Mouse (Mus musculus) frontal cortex, postnatal 36 days (tissue): ENCODE data around the gene Mplkip.

Experiments
- DNase-seq, 2 experiments: peaks; one replicate each; pipeline ENCODE4 v3.0.0; 2022; ENCODE audit warnings: low spot score in 2 of 2

Mplkip gene

DNA sequence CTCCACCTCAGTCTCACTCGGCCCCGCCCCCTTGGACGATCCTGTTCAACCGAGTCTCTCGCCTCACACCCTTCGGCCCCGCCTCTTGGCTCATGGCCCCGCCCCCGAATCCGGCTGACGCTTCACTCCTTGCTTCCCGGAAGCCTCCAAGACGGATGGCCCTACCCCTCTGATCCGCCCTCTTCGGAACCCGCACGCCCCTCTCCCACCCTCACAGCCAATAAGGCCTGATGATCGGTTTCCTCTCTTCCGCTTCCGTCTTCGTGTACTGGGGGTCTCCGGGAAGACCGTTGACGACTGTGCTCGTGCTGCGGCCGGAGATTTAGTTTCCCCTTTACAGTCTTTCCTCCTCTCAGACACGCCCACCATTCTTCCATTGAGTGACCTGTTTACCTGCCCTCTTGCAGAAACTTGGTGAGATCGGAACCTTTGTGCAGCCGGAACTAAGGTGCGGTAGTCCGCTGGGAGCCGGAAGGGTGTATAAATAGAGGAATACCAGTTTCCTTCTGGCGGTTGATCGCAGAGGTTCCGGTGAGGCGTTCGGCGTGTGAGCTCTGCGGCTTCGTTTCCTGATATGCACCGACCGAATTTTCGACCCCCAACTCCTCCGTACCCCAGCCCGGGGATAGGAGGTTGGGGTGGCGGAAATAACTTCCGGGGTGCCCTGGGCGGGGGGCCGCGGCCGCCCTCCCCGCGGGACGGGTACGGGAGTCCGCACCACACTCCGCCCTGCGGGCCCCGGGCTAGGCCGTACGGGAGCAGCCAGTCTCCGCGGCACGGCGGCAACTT, at the start of gene Mplkip, which contains the start of gene Sugct:
Gene Mplkip (plus strand): TSS at position 282 of the 789 bp plus-strand sequence.
Gene Sugct (minus strand): TSS at position 643 of the 789 bp plus-strand sequence.
- peak; percentile 99 for DNase-seq

DNA sequence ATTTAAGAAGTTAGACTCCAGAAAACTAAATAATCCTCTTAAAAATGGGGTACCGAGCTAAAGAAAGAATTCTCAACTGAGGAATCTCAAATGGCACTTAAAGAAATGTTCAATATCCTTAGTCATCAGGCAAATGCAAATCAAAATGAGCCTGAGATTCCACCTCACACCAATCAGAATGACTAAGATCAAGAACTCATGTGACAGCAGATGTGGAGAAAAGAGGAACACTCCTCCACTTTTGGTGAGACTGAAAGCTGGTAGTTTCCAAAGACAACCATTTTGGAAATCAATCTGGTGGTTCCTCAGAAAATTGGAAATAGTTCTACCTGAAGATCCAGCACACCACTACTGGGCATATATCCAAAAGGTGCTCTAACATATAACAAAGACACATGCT, 27.6 kb upstream of the Mplkip start:
- DNase-seq: no peak

DNA sequence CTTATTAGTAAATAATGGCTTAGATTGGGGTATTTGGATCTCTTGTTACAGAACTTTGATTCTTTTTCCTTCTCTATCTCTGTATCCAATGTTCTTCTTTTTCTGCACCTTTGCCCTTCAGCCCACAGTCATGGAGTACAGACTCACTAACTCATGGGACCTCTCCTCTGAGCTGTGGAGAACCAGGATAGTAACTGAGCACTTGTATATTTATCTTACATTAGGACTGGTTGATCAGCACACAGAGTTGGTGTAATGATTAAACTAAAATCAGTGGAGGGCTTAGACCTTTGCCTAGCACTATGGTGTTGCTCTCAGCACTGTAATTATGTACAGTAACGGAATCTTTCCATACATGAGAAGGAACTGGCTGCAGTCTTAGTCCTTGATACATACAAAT, 23.9 kb upstream of the Mplkip start:
- no peak for DNase-seq

DNA sequence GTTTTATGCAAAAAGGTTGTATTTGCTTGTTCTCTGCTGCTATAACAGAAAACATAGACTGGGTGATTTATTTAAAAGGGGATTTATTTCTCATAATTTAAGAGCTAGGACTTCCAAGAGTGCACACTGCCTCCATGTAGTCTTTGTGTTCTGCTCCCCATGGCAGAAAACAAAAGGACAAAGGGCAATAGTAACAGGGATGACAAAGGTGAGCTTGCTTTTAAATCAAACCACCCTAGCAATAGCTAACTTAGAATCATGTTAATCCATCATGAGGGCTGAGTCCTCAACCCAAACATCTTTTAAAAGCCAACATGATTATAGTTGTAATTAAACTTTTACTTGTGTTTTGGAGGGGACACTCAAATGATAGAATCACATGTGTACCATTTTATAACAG, 5.5 kb upstream of the Mplkip start:
- DNase-seq: no peak

DNA sequence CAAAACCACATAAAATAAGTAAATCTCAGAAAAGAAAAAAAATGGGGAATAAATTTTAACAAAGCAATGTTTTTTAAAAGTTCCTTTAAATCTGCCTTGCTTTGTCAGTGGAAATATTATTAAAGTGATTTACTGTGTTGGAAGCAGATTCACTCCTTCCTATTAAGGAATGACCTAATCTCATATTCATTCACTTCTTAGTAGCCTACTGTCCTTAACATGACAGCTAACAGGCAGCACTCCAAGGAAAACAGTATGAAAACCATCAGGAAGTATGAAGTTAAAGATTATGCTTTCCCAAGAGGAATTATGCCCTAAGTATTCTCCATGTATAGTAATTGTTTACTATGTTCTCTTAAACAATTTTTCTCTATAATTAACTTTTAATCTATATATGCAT, 4.3 kb upstream of the Mplkip start:
- no peak for DNase-seq

DNA sequence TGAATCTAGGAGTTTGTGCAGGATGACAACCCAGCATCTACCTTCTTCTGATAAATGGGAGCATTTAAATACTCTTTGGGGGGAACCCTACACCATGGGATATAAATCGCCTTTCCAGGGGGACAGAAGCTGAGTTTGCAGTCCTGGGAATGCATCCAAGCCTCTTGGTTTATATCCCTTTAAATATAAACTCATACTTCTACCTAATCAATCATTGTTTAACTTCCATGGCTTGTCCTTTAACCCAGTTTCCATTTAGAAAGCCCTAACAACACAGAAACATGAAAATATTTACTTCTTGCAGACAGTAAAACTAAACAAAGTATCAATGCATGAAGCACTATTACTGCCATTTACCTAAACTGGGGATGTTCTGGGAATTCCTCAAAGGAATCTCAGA, 3.6 kb upstream of the Mplkip start:
- no peak for DNase-seq

DNA sequence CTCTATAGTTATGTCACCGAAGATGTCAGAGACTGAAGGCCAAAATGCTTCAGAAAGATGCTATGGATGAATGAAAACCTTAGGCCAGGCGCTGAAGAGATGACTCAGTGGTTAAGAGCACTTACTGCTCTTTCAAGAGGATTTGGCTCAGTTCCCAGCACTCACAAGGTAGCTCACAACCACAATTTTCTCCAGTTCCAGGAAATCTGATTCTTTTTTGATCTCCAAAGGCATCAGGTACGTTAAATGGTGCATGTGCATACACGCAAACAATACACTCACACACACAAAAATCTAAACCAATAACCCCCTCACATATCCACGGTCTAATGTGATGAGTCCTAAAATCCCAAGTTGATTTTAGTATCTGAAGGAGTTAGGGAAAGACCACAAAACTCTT, 1.2 kb upstream of the Mplkip start:
- DNase-seq: no peak

DNA sequence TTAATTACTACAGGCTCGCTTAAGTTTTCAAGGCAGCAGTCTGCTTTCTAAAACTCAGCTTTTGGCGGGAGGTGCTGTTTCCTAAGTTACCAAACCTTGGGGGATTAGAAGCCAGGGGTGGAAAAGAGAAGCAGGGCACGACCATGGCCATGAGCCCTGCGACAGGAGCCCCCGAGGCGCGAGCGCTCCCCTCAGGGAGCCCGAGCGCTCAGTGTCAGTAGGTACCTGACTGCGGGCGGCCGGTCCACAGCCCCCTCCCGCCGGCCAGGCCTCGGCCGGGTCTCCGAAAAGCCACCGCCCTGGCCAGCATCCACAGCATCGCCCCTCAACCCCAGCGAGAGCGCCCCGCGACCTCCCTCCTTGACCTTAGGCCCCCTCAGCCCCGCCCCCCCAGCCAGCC, 578 bp upstream of the Mplkip start:
- peak; percentile 30 to 34 for DNase-seq

DNA sequence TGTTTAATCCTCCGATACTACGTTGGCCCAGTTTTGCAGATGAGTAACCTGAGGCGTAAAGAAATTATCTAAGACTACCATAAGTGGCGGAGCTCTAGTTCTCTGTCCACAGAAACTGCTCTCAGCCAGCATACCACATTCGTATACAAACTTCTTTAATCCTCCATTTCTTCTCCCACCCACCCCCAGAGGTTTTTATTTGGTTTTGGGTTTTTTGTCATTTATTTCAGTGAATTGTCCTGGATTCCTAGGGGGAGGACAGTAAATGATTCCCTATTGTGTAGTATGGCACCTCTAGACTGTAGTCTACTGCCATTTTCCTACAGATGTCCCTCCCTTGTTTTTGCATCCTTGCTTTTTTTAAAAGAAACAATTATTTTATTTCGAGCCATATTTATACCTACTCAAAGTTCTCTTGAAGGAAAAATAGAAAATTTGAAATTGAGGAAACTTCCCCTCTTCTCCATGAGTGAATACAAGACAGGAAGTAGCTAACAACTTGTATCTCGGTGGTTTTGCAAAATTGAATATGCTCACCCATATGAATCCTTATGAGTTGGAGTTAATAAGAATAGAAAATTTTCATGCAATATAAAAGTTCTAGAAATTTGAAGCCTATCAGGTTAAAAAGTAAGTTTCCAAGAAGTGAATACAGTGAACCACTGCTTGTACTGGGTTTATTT, 1.0 kb downstream of the Mplkip start:
- DNase-seq: no peak

DNA sequence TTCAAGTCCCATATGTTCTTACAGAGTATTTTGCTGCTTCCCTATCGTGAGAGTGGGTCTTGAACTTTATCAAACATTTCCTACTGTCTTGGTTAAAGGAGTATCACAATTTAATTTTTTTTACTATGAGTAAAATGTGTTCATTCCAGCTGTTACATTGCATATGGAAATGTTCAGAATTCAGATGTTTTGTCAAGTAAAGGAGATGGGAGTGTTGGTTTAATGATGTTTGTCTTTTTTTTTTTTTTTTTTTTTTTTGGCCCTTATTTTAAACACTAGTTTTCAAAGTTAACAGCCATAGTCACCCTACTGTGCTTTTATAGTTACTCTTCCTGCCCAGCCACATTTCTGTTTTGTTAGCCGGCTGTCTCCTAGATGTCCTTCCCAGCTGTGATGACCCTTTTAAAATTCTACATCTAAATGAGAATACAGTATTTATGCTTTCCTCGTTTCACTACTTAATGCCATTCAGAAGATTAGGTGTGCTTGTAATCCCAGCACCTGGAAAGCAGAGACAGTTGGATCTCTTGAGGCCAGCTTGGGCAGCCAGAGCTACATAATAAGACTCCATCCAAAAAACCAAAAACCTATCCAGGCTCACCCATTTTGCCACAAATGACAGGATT, 5.2 kb downstream of the Mplkip start:
- DNase-seq: no peak

DNA sequence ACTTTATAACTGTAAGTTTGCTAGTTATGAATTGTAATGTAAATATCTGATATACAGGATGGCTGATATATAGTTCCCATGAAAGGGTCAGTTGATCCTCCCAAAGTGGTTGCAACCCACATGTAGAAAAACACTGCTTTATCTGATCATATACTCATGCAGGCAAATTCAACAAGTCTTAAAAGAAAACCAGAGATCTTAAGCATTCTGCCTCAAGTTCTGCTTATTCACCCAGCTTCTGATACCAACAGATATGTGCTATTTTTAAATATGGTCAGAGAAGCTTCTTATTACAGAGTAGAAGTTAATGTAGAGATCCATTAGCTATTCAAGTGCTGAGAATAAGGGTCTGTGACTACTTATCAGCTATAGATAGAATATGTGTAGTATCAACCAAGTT, 6.3 kb downstream of the Mplkip start:
- no peak for DNase-seq

DNA sequence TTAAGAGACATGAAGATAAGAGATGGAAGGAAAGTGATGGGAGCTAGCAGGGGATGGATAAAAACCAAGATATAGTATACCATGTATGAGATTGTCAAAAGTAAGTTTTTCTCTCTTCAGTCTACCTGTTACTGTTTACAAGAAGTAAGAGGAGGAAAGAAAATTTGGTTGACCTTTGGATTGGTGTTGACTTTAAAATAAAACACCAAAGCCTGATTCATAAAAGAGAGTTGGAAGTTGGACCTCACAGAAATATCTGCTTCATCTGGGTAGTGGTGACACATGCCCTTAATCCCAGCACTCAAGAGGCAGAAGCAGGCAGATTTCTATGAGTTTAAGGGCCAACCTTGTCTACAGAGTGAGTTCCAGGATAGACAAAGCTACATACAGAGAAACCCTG, 7.3 kb downstream of the Mplkip start:
- no peak for DNase-seq

DNA sequence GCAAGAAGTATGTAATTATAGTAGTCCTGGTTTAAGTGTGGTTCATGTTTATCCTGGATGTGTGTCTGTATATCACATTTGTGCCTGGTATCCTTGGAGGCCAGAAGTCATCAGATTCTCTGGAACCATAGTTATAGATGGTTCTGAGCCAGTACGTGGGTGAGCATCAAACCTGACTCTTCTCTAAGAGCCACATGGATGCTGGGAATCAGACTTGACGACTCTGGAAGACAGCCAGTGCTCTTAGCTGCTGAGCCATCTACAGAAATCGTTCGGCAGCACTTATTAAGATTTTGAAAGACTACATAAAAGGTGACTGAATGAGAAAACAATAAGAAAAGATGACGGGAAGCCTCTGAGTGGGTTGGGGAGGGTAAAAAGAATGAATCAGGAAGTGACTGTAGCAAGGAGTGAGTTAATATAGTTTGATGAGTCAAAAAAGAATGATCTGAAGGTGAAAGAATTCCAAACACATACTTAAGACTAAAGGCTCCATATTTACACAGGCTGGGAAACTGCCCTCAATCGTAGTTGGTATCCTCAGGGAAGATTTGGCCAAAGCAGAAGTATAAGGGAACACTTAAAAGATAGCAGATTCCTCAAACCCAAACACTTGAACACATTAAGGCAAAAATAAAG, 10.3 kb downstream of the Mplkip start:
- DNase-seq: peak; percentile 16 to 49

DNA sequence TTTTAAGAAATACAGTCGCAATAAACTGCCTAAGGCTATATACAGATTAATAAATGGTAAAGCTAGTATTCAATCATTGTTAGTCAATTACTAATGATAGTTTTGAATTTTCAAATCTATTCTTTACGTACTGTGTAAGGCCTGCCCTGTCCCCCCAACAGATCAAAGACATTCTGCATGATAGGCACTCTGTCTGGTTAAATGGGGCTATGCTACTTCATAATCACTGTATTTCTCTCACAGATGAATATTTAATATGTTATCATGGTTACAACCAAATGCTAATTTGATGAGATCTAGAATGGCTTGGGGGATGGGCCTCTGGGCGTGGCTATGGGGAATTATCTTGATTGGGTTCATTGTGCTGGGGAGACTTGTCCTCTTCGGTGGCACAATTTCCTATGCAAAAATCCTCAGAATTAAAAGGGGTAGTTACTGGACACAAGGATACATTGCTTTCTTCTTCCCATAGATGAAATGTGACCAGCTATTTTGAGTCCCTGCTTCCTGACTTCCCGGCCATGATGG, 13.9 kb downstream of the Mplkip start:
- DNase-seq: no peak

DNA sequence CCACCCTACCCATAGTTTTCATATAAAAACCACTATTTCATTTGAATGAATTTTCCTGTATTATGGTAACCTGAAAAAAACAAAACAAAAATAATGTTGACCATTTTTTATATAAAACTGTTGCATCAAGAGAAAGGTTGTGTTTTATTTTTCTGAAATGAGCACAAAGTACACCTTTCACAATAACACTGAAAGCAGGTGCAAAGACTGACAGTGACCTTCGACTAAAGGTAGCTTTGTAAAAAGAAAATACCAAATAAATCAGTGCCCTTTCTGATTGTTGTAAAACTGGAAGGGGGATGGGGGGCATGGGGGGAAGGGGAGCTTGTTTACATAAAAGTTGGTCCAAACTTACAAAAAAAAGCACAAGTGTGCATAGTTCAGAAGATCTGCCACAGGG, 22.4 kb downstream of the Mplkip start:
- no peak for DNase-seq

DNA sequence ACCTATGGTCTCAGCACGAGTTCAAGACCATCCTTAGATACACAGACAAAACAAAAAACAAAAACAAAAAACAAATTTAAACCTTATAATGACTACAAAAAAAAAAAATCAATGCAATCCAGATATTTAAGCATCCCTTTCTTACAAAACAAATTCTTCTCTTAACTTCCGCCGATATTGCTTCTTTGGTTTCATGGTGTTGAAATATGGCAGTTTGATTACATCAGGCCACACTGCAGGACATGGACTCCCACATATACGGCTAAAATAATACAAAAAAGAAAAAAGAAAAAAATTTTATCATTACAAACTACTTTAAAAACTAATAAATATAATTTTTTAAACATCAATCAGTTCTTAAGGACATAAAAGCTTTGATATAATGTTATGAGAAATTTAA, 32.9 kb downstream of the Mplkip start:
- no peak for DNase-seq

DNA sequence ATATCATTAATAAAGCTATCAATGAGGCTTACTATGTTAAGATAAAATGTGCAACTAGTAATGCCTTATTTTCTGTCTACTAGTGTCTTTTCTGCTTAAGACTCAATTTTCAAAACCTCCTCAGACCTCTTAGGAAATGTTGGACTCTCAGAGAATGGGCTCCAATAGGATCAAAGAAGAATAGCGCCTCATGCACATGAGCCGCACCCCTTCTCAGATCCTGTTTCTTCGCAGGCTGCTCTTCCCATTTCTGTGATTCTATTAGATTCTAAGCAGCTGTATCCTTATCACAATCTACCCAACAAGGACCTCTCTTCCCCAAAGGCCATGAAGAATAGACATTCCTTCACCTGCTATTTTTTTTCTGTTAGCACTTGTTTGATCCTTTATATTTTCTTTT, 33.8 kb downstream of the Mplkip start:
- DNase-seq: no peak
